Mouse (Mus musculus): ENCODE data around the gene Apba3. TPM values are rescaled to one million over a fixed set of nuclear protein-coding genes. Genes with fewer than 3 reads are reported as not detected.

The Apba3 gene
- polyA plus RNA-seq, 1 experiment from 2014 or later = 36.4 TPM

DNA sequence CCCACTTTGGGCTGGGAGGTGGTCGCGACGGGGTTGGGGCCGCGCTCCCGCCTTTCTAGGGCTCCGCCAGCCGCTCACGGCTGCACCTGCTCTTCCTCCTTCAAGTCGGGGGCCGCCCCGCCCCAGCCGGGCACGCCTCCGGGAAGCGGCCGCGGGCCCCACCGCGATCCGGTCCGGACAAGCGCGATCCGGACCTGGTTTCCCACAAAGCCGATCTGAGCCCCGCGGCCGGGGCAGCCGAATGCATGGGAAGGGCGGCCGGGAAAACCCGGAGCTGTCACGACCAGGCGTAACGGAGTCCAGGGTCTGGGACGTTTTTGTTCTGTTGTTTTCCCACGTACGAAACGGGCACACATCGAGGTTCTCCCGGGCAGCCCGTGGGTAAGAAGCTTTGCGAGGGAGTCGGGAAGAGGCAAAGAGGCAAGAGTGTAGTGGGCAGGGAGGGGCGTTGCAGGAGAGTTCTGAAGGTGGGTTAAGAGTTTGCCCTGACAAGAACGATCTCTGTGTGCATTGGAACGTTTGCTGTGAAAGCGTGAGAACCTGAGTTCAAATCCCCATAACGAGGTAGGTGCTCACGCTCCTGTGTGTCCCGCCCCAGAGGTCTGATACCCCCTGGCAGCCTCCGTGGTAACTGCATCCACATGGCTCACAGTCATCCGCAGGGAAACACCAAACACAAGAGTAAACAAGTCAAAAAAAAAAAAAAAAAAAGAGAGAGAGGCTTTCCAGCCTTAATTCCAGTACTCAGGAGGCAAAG lies 19.1 kb downstream of the Apba3 start:
- peak; percentile 75 for ATAC-seq (replicated peaks)
- Histone ChIP-seq H3K36me3 (replicated peaks) (no peaks in the 10 kb centered on the region), H3K27me3 (replicated peaks) (peaks cover 14% of the 10 kb centered on the region), H3K9ac (peak overlapping the region; percentile 61), H3K27ac (no peak overlapping the region), H3K4me2 (peak overlapping the region; percentile 93), H3K4me1 (peaks cover 16% of the 10 kb centered on the region), H3K9me3 (no peaks in the 10 kb centered on the region), H3K4me3 (peak overlapping the region; percentile 51)
- 2% methylated on average over 54 of the region's 54 CpGs for WGBS

DNA sequence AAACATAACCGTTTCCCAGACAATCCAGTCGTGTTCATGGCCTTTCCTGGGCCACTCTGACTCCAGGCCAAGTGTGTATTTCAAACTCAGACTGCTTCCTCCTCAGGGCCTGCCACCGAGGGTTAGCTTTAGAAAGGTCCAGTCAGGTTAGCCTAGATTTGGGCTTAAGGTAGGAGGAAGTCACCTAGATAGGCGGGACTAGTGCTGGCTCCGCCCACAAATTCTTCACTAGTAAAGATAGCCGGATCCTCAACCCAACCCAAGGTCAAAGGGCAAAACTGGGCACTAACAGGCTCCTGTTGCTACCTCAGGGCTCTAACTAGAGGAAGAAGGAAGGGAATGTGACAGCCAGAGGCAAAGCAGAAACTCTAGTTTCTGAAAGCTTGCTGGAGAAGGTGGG lies 19.8 kb downstream of the Apba3 start:
- peaks cover 16% of the 10 kb centered on the region for H3K4me1 ChIP-seq
- H3K9me3 ChIP-seq = no peaks in the 10 kb centered on the region
- peaks cover 14% of the 10 kb centered on the region for H3K27me3 ChIP-seq (replicated peaks)
- no peak overlapping the region for H3K4me3 ChIP-seq
- WGBS = 51% methylated on average over 6 of the region's 6 CpGs
- H3K27ac ChIP-seq = no peak overlapping the region
- H3K4me2 ChIP-seq = no peak overlapping the region
- H3K9ac ChIP-seq = no peak overlapping the region
- ATAC-seq (replicated peaks) = no peak
- H3K36me3 ChIP-seq (replicated peaks) = no peaks in the 10 kb centered on the region

DNA sequence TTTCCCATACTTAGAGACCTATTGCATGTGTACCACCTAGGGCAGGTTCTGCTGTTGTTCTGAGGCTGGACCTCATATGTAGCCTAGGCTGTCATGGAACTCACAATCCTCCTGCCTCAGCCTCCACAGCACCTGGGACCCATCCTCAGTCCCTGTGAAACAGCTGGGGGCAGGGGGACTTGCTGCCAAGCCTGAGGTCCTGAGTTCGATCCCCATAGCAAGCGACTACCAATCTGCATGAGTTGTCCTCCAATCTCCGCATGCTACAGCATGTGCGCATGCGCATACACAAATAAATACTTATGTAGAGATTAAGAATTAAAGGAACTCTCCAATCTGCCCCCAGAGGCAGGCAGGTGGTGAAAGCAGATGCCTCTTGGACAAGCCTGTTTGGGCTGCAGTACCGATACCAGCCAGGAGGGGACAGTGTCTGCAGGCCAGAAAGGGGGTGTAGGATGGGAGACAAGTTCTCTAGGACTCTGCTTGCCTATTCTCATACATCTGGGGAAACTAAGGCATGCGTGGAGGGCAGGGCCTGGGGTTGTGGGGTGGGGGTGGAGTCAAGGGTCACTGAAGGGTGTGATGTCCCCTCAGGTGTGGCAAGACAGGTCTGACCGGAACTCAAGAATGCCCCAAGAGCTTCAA lies 20.9 kb downstream of the Apba3 start:
- ATAC-seq (replicated peaks) = no peak
- Histone ChIP-seq H3K36me3 (replicated peaks) (no peaks in the 10 kb centered on the region), H3K27ac (no peak overlapping the region), H3K9ac (no peak overlapping the region), H3K27me3 (replicated peaks) (peaks cover 14% of the 10 kb centered on the region), H3K4me2 (no peak overlapping the region), H3K4me3 (no peak overlapping the region), H3K4me1 (peaks cover 16% of the 10 kb centered on the region), H3K9me3 (no peaks in the 10 kb centered on the region)
- 59% methylated on average over 8 of the region's 8 CpGs for WGBS

DNA sequence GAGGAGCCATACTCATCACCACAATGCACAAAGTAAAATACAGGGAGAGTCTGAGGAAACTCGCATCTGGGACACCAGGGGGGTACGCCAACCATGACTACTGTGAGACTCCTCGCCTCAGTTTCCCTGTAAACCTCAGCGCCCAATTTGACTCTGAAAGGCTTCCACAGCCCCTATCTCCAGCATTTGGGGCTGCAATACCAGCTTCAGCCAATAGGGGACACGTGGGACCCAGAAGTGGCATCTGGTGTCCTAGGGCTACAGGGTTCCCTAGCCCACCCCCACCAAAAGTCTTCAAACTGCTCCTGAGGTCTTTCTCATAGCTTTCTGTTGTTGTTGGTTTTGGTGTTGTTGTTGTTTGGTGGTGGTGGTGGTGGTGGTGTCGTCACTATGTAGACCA lies 21.8 kb downstream of the Apba3 start:
- Histone ChIP-seq H3K4me1 (peaks cover 16% of the 10 kb centered on the region), H3K9ac (no peak overlapping the region), H3K4me3 (no peak overlapping the region), H3K27ac (no peak overlapping the region), H3K9me3 (no peaks in the 10 kb centered on the region), H3K4me2 (no peak overlapping the region), H3K36me3 (replicated peaks) (no peaks in the 10 kb centered on the region), H3K27me3 (replicated peaks) (peaks cover 14% of the 10 kb centered on the region)
- no peak for ATAC-seq (replicated peaks)
- WGBS = 28% methylated on average over 6 of the region's 6 CpGs

DNA sequence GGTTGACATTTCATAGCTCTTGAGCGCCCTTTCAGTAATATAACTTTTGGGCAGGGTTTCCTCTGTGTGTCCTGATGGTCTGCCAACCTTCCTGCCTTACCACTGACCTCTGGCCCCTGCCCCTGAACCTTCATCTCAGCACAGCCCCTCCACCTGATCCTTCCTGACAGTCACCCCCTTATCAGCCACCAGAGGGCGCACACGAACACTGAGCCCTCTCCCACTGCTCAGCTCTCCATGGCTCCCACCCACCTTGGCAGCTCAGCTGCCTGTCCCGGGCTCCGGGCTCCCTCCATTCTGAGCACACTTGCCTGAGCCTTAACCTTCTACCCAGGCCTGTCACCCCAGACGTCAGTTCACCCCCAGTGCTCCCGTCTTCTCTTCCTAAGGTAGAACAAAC lies 22.5 kb downstream of the Apba3 start:
- Histone ChIP-seq H3K9me3 (no peaks in the 10 kb centered on the region), H3K4me2 (no peak overlapping the region), H3K27me3 (replicated peaks) (peaks cover 7% of the 10 kb centered on the region), H3K9ac (no peak overlapping the region), H3K36me3 (replicated peaks) (no peaks in the 10 kb centered on the region), H3K4me3 (no peak overlapping the region; the same call in 1 of the 2 replicates), H3K27ac (no peak overlapping the region), H3K4me1 (peaks cover 22% of the 10 kb centered on the region)
- 2% methylated on average over 7 of the region's 7 CpGs for WGBS
- ATAC-seq (replicated peaks) = no peak

DNA sequence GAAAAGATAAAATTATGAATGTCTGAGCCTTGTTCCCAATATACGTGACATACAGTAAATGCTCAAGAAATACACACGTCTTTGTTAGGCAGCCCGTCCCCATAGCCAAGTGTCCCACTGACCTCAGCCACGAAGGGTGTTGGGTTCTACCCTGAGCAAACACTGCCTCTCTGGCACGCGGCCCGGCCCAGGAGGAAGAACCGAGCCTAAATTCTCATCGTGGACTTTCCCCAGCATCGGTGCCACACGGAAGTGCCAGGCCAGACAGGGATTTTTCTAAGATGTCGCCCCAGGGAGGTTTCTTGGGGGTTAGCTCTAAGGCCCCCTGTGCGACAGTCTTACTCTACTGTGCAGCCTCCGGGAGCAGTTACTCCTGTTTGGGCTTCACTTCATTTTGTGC lies 23.1 kb downstream of the Apba3 start:
- no peaks in the 10 kb centered on the region for H3K36me3 ChIP-seq (replicated peaks)
- H3K4me2 ChIP-seq = no peak overlapping the region
- H3K4me3 ChIP-seq = no peak overlapping the region
- H3K9me3 ChIP-seq = no peaks in the 10 kb centered on the region
- no peak overlapping the region for H3K27ac ChIP-seq
- no peak for ATAC-seq (replicated peaks)
- H3K4me1 ChIP-seq = peaks cover 23% of the 10 kb centered on the region
- no peak overlapping the region for H3K9ac ChIP-seq
- 59% methylated on average over 14 of the region's 14 CpGs for WGBS
- 0 out of 2 replicates have a peak, but pooled peaks cover 3% of the 10 kb centered on the region for H3K27me3 ChIP-seq (replicated peaks)

DNA sequence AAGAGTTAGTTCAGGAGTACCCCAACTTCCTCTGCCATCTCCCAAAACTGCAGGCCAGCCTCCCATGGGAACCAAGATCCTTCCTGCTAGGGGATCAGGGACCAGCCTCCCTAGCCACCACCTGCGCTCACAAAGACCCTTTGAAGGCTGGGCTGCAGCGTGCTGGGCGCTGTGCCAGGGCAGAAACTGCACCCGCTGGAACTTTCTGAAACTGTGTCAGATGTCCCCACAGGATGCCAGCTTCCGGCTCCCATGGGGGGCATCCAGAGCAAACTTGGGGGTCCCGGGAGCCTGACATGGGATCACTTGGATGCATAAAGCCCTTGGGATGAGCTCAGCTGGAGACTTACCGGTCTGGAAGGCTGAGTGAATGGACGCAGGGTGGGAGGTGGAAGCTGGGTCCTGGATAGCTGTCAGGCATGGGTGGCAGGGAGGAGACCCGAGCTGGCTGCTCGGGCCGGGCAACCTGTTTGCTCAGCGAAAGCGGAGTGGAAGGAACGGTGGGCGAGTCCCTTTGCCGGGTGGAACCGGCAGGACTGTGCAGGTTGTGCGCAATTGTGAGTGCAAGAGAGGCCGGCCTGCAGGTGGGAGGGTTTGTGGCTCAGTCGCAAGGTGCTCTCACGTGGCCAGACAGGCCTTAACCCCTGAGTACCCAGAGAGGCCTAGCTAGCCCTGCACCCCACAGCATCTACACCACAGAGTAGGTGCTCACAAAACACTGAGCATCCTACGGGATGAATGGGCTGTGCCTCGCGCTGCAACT lies 24.1 kb downstream of the Apba3 start:
- WGBS = 15% methylated on average over 24 of the region's 24 CpGs
- no peak overlapping the region for H3K27ac ChIP-seq
- H3K4me1 ChIP-seq = peaks cover 29% of the 10 kb centered on the region
- H3K27me3 ChIP-seq (replicated peaks) = no peaks in the 10 kb centered on the region
- no peaks in the 10 kb centered on the region for H3K9me3 ChIP-seq
- H3K9ac ChIP-seq = no peak overlapping the region
- no peak for ATAC-seq (replicated peaks)
- H3K4me3 ChIP-seq = 0 out of 2 replicates have a peak overlapping the region, but pooled peaks have one; percentile 1
- no peaks in the 10 kb centered on the region for H3K36me3 ChIP-seq (replicated peaks)
- H3K4me2 ChIP-seq = peak overlapping the region; percentile 1; the same call in 1 of the 2 replicates

DNA sequence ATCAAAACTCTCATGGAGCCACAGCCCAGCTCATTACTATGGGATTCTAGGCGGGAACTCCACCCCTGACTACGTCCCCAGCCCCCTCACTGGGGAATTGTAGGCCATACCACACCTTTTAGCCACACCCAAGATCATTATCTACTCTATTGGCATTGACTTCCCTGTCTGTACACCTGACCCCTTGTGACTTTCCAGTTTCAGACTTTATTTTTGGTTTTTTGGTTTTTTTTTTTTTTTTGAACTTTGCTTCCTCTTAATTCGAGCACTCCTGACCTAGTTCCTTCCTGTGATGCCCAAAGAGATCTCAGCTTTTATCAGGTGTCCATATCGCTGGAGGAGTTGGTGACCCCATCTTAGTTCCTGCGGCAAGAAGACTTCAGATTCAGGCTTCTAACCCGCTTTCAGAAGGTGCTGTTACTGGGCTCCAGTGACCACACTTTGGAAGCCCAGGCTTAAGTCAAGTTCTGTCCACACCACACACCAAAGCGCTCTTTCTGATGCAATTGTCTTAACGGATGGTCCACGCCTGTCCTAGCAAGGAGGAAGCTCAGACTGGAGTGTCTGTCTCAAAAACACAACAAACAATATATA lies 24.8 kb downstream of the Apba3 start, which contains the start of gene Tjp3:
Gene Tjp3, minus strand, starts transcription at position 71 of the 594 bp plus-strand sequence.
- WGBS = 77% methylated on average over 9 of the region's 9 CpGs
- H3K27ac ChIP-seq = no peak within 1 kb of the TSS
- H3K27me3 ChIP-seq (replicated peaks) = no peaks in the 10 kb centered on the region
- H3K9ac ChIP-seq = no peak within 1 kb of the TSS
- H3K36me3 ChIP-seq (replicated peaks) = no peaks in the 10 kb centered on the region
- H3K9me3 ChIP-seq = no peaks in the 10 kb centered on the region
- peak within 1 kb of the TSS; percentile 70; the same call in 1 of the 2 replicates for H3K4me2 ChIP-seq
- no peak for ATAC-seq (replicated peaks)
- peaks cover 31% of the 10 kb centered on the region for H3K4me1 ChIP-seq
- H3K4me3 ChIP-seq = peak within 1 kb of the TSS; percentile 80

DNA sequence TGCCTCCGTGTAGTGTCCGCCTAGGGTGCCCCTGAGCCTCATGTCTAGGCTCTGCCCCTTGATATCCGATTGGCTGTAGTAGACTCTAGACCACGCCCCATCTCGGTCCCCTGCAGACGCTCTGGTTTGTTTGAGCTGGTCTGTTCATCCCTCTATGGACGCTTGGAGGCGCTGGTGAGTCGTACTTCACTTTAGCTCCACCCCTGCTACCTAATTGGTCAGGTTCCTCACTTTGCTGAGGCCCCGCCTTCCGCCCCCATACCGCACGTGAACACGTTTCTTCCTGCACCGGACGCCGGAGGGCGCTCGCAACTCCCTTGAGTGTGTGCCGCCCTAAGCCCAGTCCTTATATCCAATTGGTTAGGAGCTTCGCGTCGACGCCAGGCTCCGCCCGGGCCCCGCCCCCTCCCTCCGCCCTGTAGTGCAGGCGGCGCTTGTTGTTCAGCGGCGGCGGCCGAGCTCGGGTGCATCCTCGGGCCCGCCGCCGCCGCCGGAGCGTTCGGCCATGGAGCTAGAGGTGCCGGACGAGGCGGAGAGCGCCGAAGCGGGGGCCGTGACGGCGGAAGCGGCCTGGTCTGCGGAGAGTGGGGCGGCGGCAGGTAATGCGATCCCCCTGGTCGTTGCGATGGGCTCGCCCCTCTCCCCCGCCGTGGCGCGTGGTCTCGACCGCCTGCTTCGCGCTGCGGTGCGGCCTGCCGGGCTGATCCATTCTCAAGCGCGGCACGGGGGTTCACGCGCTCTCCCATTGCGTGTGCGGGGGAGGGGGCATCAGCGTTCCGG lies 26.0 kb downstream of the Apba3 start, which contains the start of gene Pip5k1c:
Gene Pip5k1c, plus strand, starts transcription at position 410 of the 780 bp plus-strand sequence.
- ATAC-seq (replicated peaks) = peak; percentile 96
- peaks cover 35% of the 10 kb centered on the region for H3K4me1 ChIP-seq
- H3K9ac ChIP-seq = peak within 1 kb of the TSS; percentile 84
- no peaks in the 10 kb centered on the region for H3K27me3 ChIP-seq (replicated peaks)
- peak within 1 kb of the TSS; percentile 70 for H3K4me2 ChIP-seq
- H3K9me3 ChIP-seq = no peaks in the 10 kb centered on the region
- peak within 1 kb of the TSS; percentile 80 for H3K4me3 ChIP-seq
- under 1% methylated on average over 70 of the region's 80 CpGs for WGBS
- peak within 1 kb of the TSS; percentile 88 for H3K27ac ChIP-seq
- no peaks in the 10 kb centered on the region for H3K36me3 ChIP-seq (replicated peaks)

DNA sequence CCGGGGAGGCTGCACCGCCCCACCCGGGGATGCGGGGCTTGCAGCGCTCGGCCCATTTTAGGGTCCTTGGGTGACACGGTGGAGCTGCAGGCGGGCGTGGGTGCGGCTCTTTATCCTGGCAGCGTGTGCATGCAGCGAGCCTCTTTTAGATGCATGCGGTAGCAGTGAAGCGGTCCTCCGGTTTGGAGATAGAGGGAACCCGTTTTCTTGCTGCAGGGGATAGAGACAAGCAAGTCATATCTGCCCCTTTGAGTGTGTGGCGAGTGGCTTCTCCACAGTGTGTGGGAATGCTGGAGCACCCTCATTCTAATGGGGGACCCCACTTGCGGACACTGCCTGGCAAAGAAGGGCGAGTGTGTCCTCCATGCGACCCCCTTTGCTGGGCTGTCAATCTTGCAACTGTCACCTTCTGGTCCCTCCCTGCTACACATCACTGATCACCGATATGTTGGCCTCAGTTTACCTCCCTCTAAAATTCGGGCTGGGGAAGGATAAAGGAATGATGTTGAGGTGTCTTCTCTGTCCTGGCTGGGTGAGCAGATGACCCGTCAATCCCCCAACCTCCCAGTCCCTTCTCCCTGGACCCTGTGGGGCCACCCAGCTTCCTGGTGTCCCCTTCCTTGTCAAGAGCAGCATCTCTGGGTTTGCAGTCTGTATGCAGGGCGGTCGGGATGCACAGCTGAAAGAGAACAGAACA lies 26.7 kb downstream of the Apba3 start:
- Histone ChIP-seq H3K36me3 (replicated peaks) (no peaks in the 10 kb centered on the region), H3K27ac (peak overlapping the region; percentile 88), H3K4me1 (peaks cover 35% of the 10 kb centered on the region), H3K27me3 (replicated peaks) (no peaks in the 10 kb centered on the region), H3K4me3 (peak overlapping the region; percentile 80), H3K9ac (peak overlapping the region; percentile 84), H3K4me2 (peak overlapping the region; percentile 70), H3K9me3 (no peaks in the 10 kb centered on the region)
- 3% methylated on average over 25 of the region's 25 CpGs for WGBS
- no peak for ATAC-seq (replicated peaks)

DNA sequence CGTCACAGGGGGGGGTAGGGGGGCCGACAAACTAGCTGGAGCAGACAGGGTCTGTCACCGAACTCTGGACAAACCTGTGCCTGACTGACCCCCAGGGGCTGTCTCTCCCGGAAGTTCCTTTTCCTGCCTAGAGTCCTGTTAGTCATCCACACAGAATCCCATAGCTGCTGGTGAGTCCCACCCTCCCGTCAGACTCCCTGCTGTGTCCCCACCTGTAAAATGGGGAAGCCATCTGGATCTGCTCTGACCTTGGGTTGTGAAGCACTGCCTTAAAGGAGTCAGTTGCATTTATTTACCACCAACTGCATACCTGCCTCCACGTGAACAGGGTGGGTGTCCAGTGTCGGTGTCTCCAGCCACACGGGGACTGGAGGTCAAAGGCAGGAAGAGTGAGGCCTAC lies 27.7 kb downstream of the Apba3 start:
- WGBS = 57% methylated on average over 8 of the region's 8 CpGs
- Histone ChIP-seq H3K36me3 (replicated peaks) (no peaks in the 10 kb centered on the region), H3K27me3 (replicated peaks) (no peaks in the 10 kb centered on the region), H3K4me3 (peak overlapping the region; percentile 80), H3K4me2 (peak overlapping the region; percentile 70), H3K9me3 (no peaks in the 10 kb centered on the region), H3K27ac (no peak overlapping the region), H3K9ac (peak overlapping the region; percentile 84; the same call in 1 of the 2 replicates), H3K4me1 (peaks cover 33% of the 10 kb centered on the region)
- ATAC-seq (replicated peaks) = no peak

All from midbrain, embryonic 15.5 days (tissue).